9 mouse cellular contexts compared by ENCODE assay signal in the genomic region with DNA sequence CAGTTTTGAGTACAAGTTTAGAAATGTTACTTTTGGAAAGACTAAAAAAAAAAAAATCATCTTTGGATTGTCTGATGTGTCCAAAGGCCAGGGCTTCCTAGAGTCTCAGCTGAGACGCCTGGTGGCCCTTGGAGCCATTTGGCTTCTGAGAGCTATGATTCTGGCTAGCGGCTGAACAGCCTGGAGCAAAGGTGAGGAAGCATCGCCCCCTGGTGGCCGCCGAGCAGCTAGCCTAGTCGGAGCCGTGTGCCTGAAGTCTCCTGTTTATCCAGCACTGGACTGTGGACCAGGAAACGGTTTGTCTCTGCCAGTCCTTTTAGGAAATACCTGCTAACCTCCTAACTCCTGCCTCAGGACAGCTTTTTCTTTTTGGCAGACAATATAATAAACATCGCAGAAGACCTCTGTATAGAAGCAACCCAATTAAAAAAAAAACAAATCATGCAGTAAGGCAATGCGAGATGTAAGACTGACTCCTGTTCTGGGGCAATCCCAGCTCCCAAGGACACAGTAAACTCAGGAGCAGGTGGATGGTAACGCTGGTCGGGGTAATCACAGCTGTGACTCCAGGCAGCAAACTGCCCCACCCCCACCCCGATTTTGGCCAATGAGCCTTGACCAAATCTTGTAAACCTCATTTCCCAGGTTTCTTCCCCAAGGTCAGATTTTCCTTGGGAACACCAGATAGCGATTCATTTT. TPM values are rescaled to one million over a fixed set of nuclear protein-coding genes. Genes with fewer than 3 reads are reported as not detected.
DNase-seq lines count a peak whose midpoint lies in the region; ATAC-seq and TF ChIP-seq lines count a peak whose summit lies in the region.
"Had no signal": no experiment of that assay in that cellular context is flagged by ENCODE, and none has a peak within 500 bp of the region (broad histone marks: within the 10 kb centered on the region; RNA-seq: fewer than 3 reads in every experiment).

No protein-coding gene starts in this region.

- no peak for TF ChIP-seq POLR2A in lung, adult 2 months (IDR thresholded peaks at IDR 0.05; ENCODE audit: borderline replicate concordance, extremely low read depth, low read depth, low read length)

- H3K9me3 ChIP-seq in E14TG2a.4 (ENCODE audit: low read length), result peaks cover 38% of the 10 kb centered on the region
- no peaks in the 10 kb centered on the region for H3K9me3 ChIP-seq in forebrain, embryonic 12.5 days
- H3K9me3 ChIP-seq in neural tube, embryonic 15.5 days (replicated peaks), result no peaks in the 10 kb centered on the region
- H3K9me3 ChIP-seq: heart, embryonic 13.5 days had no signal

- H3K4me2 ChIP-seq in forebrain, embryonic 12.5 days, result no peak overlapping the region
- no peak overlapping the region for H3K4me2 ChIP-seq in neural tube, embryonic 15.5 days
- H3K4me2 ChIP-seq: heart, embryonic 13.5 days had no signal

- H3K36me3 ChIP-seq in E14TG2a.4 (ENCODE audit: insufficient read depth, low read length), result no peaks in the 10 kb centered on the region
- H3K36me3 ChIP-seq in forebrain, embryonic 12.5 days (replicated peaks), result no peaks in the 10 kb centered on the region
- H3K36me3 ChIP-seq in neural tube, embryonic 15.5 days, result no peaks in the 10 kb centered on the region
- H3K36me3 ChIP-seq: heart, embryonic 13.5 days had no signal

- peak; percentile 15 for DNase-seq in c-Kit-positive CD71-positive TER-119-positive erythroid progenitor cells, embryonic 14.5 days (ENCODE audit: low spot score)
- DNase-seq in heart, postnatal 4 days, result peak; percentile 92
- DNase-seq in layer of hippocampus, adult 2 months (ENCODE audit: low spot score in 2 of 2), result peak; percentile 89 to 94
- peak; percentile 84 for DNase-seq in lung, adult 2 months
- peak; percentile 95 for DNase-seq in testis, postnatal 10 days (ENCODE audit: low spot score)

- peaks cover under 1% of the 10 kb centered on the region; the same call in 1 of the 2 replicates for H3K27me3 ChIP-seq in E14TG2a.4 (ENCODE audit: insufficient read depth, low read length)
- no peaks in the 10 kb centered on the region for H3K27me3 ChIP-seq in forebrain, embryonic 12.5 days
- H3K27me3 ChIP-seq in neural tube, embryonic 15.5 days (replicated peaks), result no peaks in the 10 kb centered on the region

- peaks cover 4% of the 10 kb centered on the region; the same call in 1 of the 2 replicates for H3K4me1 ChIP-seq in E14TG2a.4 (replicated peaks; ENCODE audit: low read depth, low read length)
- peaks cover 2% of the 10 kb centered on the region; the same call in 1 of the 2 replicates for H3K4me1 ChIP-seq in forebrain, embryonic 12.5 days
- no peaks in the 10 kb centered on the region for H3K4me1 ChIP-seq in lung, adult 2 months (ENCODE audit: control insufficient read depth, insufficient read depth, low read length)
- H3K4me1 ChIP-seq in neural tube, embryonic 15.5 days, result 0 out of 2 replicates have a peak, but pooled peaks cover 3% of the 10 kb centered on the region
- H3K4me1 ChIP-seq: heart, embryonic 13.5 days had no signal

- no peak overlapping the region for H3K9ac ChIP-seq in forebrain, embryonic 12.5 days
- H3K9ac ChIP-seq in neural tube, embryonic 15.5 days (replicated peaks), result no peak overlapping the region
- H3K9ac ChIP-seq: heart, embryonic 13.5 days had no signal

- TF ChIP-seq CTCF in E14TG2a.4 (conservative IDR thresholded peaks at IDR 0.05; ENCODE audit: low read length), result peak; percentile 16; the same call in 1 of the 2 replicates
- peak; percentile 95 for TF ChIP-seq CTCF in layer of hippocampus, adult 2 months (conservative IDR thresholded peaks at IDR 0.05)
- TF ChIP-seq CTCF in lung, adult 2 months (IDR thresholded peaks at IDR 0.05; ENCODE audit: insufficient read depth, low read length), result peak; percentile 82

- peak; percentile 92 for ATAC-seq in forebrain, embryonic 12.5 days (ENCODE audit: low FRiP score)
- ATAC-seq in neural tube, embryonic 15.5 days (ENCODE audit: low FRiP score), result peak; percentile 94

- H3K4me3 ChIP-seq in E14TG2a.4 (replicated peaks; ENCODE audit: low read length), result no peak overlapping the region
- no peak overlapping the region for H3K4me3 ChIP-seq in forebrain, embryonic 12.5 days (replicated peaks)
- H3K4me3 ChIP-seq in layer of hippocampus, adult 2 months, result no peak overlapping the region
- no peak overlapping the region for H3K4me3 ChIP-seq in lung, adult 2 months (replicated peaks; ENCODE audit: extremely low read depth, low read depth, low read length)
- H3K4me3 ChIP-seq in neural tube, embryonic 15.5 days (replicated peaks), result no peak overlapping the region
- H3K4me3 ChIP-seq: heart, embryonic 13.5 days had no signal

- 26% methylated on average over 14 of the region's 14 CpGs for WGBS in forebrain, embryonic 12.5 days
- 20% methylated on average over 14 of the region's 14 CpGs for WGBS in lung, adult 2 months
- 19% methylated on average over 14 of the region's 14 CpGs for WGBS in neural tube, embryonic 15.5 days

- H3K27ac ChIP-seq in forebrain, embryonic 12.5 days, result no peak overlapping the region
- no peak overlapping the region for H3K27ac ChIP-seq in layer of hippocampus, adult 2 months
- no peak overlapping the region for H3K27ac ChIP-seq in neural tube, embryonic 15.5 days (replicated peaks)
- H3K27ac ChIP-seq: heart, embryonic 13.5 days had no signal

RNA-seq across cellular contexts. Expression of a gene that starts 18.6 kb away (rescaled TPM):
- 63.0 and 66.7 TPM in 2 replicates for polyA plus RNA-seq in forebrain, embryonic 12.5 days (2016; fragmentation: Nextera tagmentation; extraction: Ambion mirVana)
- total RNA-seq in heart, postnatal 4 days (2021), result 10 to 100 TPM; 17.7 to 18.1 TPM
- 10 to 100 TPM; 35.2 to 38.2 TPM for total RNA-seq in layer of hippocampus, adult 2 months (2021)
- 10.9 and 14.3 TPM in 2 replicates for polyA plus RNA-seq in lung, adult 2 months (2012; rRNA removed)
- polyA plus RNA-seq in neural tube, embryonic 15.5 days (2015; fragmentation: Nextera tagmentation; extraction: Ambion mirVana), result 69.3 and 72.4 TPM in 2 replicates

RNA-seq across cellular contexts. Expression of a gene that starts 49.4 kb away (rescaled TPM):
- 51.7 and 54.1 TPM in 2 replicates for polyA plus RNA-seq in forebrain, embryonic 12.5 days (2016; fragmentation: Nextera tagmentation; extraction: Ambion mirVana)
- total RNA-seq in heart, postnatal 4 days (2021), result 10 to 100 TPM; 24.5 to 29.2 TPM
- total RNA-seq in layer of hippocampus, adult 2 months (2021), result 10 to 100 TPM; 29.7 to 36.1 TPM
- polyA plus RNA-seq in lung, adult 2 months (2012; rRNA removed), result 4.2 and 6.3 TPM in 2 replicates
- 26.3 and 27.6 TPM in 2 replicates for polyA plus RNA-seq in neural tube, embryonic 15.5 days (2015; fragmentation: Nextera tagmentation; extraction: Ambion mirVana)

Comparison
In these comparisons a context has a peak if more than half of its experiments do, and no peak if none do; other contexts are left out.
1. CTCF ChIP-seq: peak in every context shown above with its lines; median percentile 95 in layer of hippocampus, adult 2 months; 82 in lung, adult 2 months; 16 in E14TG2a.4.
2. DNase-seq: peak in every context shown above with its lines; median percentile 95 in testis, postnatal 10 days; 92 in heart, postnatal 4 days; 92 in layer of hippocampus, adult 2 months; 84 in lung, adult 2 months; 15 in c-Kit-positive CD71-positive TER-119-positive erythroid progenitor cells, embryonic 14.5 days.